Mouse (Mus musculus) midbrain, embryonic 16.5 days (tissue): ENCODE data around the gene Tbc1d1. TPM values are rescaled to one million over a fixed set of nuclear protein-coding genes. Genes with fewer than 3 reads are reported as not detected.

ENCODE experiments used
- ATAC-seq: fragments of 200-750 bp; cut with Nextera tagmentation; 2 replicates; pipeline ENCODE4 v1.8.0; 2017; ENCODE audit warnings: moderate TSS enrichment
- H3K27ac ChIP-seq: fragments of 300-500 bp; sonication (generic); 2 replicates; pipeline ENCODE4 v1.5.1; 2014; ENCODE audit warnings: mild to moderate bottlenecking, low read length, mixed read lengths
- H3K27me3 ChIP-seq: fragments of 300-500 bp; sonication (generic); 2 replicates; pipeline ENCODE4 v1.6.1; 2014; ENCODE audit warnings: low read depth, low read length, mixed read lengths; ENCODE audit not compliant: control insufficient read depth, insufficient read depth
- H3K36me3 ChIP-seq: fragments of 300-500 bp; sonication (generic); 2 replicates; pipeline ENCODE4 v1.6.1; 2014; ENCODE audit warnings: mild to moderate bottlenecking, low read length, moderate library complexity, mixed read lengths; ENCODE audit not compliant: control insufficient read depth, insufficient read depth
- H3K4me1 ChIP-seq: fragments of 300-500 bp; sonication (generic); 2 replicates; pipeline ENCODE4 v1.6.1; 2014; ENCODE audit warnings: mild to moderate bottlenecking, low read length, mixed read lengths; ENCODE audit not compliant: control insufficient read depth, insufficient read depth
- H3K4me2 ChIP-seq: fragments of 300-500 bp; sonication (generic); 2 replicates; pipeline ENCODE4 v1.6.1; 2014; ENCODE audit warnings: mild to moderate bottlenecking, low read length, mixed read lengths
- H3K4me3 ChIP-seq: fragments of 300-500 bp; sonication (generic); 2 replicates; pipeline ENCODE4 v1.5.1; 2014; ENCODE audit warnings: low read depth, mild to moderate bottlenecking, low read length, moderate library complexity, mixed read lengths
- H3K9ac ChIP-seq: fragments of 300-500 bp; sonication (generic); 2 replicates; pipeline ENCODE4 v1.6.1; 2014; ENCODE audit warnings: low read depth, low read length, mixed read lengths
- H3K9me3 ChIP-seq: fragments of 300-500 bp; sonication (generic); replicated peaks from 2 replicates; pipeline ENCODE4 v1.6.1; 2014; ENCODE audit warnings: mild to moderate bottlenecking, low read length, mixed read lengths; ENCODE audit not compliant: control insufficient read depth, poor library complexity, severe bottlenecking
- WGBS: fragments of 180-500 bp; shearing (Covaris S2); extraction: QIAGEN DNeasy Blood & Tissue Kit; methylation state at CpG from one replicate; pipeline ENCODE4 v1.1.7; 2014; 5-methylcytosine and 5-hydroxymethylcytosine counted together
- polyA plus RNA-seq: library from polyadenylated mRNA; unstranded; fragments of >200 nt; fragmentation: Nextera tagmentation; extraction: Ambion mirVana; gene quantifications from 2 replicates; pipeline ENCODE4 v1.2.1, GENCODE M21; 2015

Tbc1d1 gene
- polyA plus RNA-seq, 1 experiment from 2014 or later = 8.5 TPM

DNA sequence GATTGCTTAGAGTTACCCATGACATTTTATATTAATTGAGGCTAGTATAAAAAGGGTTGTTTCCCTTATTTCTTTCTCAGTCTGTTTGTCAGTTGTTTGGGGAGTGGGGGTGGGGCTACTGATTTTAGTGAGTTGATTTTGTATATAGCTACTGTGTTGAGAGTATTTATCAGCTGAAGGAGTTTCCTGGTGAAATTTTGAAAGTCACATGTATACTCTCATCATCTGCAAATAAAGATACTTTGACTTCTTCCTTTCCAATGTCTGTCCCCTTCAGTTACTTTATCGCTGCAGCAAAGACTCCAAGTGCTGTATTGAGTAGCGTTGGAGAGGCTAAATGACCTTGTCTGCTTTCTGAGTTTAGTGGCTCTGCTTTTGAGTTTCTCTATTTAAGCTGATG, 151.2 kb downstream of the Tbc1d1 start:
- Histone ChIP-seq H3K4me3 (no peak overlapping the region), H3K27me3 (no peaks in the 10 kb centered on the region), H3K9ac (no peak overlapping the region), H3K27ac (no peak overlapping the region), H3K4me1 (peaks cover under 1% of the 10 kb centered on the region; the same call in 1 of the 2 replicates), H3K4me2 (no peak overlapping the region), H3K36me3 (0 out of 2 replicates have a peak, but pooled peaks cover 5% of the 10 kb centered on the region), H3K9me3 (0 out of 2 replicates have a peak, but pooled peaks cover 2% of the 10 kb centered on the region)
- WGBS = 98% methylated on average over 2 of the region's 2 CpGs
- no peak for ATAC-seq

DNA sequence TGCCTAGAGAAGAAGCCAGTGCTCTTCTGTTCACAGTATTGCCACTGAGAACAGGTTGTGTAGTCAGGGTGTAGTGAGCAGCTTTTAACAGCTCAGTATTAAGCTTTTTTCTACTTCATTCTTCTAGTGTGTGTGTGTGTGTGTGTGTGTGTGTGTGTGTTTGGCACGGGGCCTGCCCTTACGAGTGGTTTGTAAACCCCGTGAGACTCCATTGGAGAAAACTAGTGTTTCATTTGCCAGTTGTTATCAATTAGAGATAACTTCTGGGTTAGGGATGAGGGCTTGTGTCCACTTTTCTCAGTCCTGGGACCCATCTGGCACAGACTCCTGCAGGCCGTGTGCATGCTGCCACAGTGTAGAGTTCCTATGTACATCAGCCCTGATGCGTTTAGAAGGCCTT, 156.2 kb downstream of the Tbc1d1 start:
- Histone ChIP-seq H3K9ac (no peak overlapping the region), H3K36me3 (0 out of 2 replicates have a peak, but pooled peaks cover 2% of the 10 kb centered on the region), H3K27ac (no peak overlapping the region), H3K4me3 (no peak overlapping the region), H3K4me2 (no peak overlapping the region), H3K27me3 (no peaks in the 10 kb centered on the region), H3K4me1 (peaks cover 11% of the 10 kb centered on the region), H3K9me3 (no peaks in the 10 kb centered on the region)
- 66% methylated on average over 5 of the region's 5 CpGs for WGBS
- no peak for ATAC-seq

DNA sequence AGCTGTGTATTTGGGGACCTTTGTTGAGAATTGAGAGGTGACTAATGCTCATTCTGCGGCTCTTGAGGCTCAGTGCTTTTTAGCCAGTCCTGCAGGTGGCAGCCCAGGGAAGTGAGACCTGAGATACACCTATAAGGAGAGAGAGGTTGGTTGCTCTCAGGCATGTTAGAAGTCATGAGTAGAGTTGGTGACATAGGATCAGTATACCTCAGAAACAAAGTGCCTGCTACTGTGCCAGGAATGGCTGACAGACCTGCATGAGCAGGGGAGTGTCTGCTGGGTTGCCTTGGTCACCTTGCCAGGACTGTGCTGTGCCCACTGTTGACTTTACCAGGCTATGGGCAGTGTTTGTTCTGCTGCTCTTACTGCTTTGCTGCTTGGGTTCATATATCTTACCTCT, 157.4 kb downstream of the Tbc1d1 start:
- H3K4me1 ChIP-seq = peaks cover 11% of the 10 kb centered on the region
- peak; percentile 39; the same call in 1 of the 2 replicates for ATAC-seq
- H3K36me3 ChIP-seq = 0 out of 2 replicates have a peak, but pooled peaks cover 2% of the 10 kb centered on the region
- no peak overlapping the region for H3K4me3 ChIP-seq
- 83% methylated on average over 1 of the region's 1 CpGs for WGBS
- no peak overlapping the region for H3K4me2 ChIP-seq
- H3K27ac ChIP-seq = no peak overlapping the region; the same call in 1 of the 2 replicates
- no peaks in the 10 kb centered on the region for H3K27me3 ChIP-seq
- no peaks in the 10 kb centered on the region for H3K9me3 ChIP-seq
- H3K9ac ChIP-seq = no peak overlapping the region

DNA sequence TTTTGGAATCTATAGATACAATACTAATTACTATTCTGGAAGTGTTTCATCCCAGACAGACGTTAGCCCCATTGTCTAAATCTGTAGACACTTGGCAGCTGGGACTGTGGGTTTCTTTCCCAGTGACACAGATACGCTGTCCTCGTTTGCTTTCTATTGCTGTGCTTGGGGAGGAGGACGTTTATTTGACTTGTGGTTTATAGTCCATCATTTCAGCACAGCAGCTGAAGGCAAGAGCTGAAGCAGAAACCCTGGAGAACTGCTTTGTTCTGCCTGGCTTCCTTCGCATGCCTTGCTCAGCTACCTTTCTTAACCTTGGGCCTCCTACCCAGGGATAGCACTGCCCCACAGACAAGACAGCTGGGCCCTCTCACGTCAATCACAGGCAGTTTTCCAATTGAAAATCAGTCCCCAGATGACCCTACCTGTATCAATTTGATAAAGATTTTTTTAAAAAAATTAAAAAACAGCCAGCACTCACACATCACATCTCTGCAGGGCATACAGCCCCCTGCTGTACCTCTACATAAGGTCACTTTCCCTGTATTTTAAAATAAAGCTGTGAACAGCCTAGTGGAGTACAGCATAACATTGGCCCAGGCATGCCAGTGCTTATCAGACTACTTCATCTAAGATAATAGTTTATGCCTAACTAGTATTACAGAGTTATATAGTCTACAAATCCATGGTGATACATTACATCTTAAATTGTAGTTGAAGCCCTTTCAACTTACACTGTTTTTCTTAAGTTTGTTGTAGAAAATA, 158.4 kb downstream of the Tbc1d1 start:
- Histone ChIP-seq H3K9me3 (no peaks in the 10 kb centered on the region), H3K4me2 (no peak overlapping the region), H3K27me3 (no peaks in the 10 kb centered on the region), H3K36me3 (0 out of 2 replicates have a peak, but pooled peaks cover 2% of the 10 kb centered on the region), H3K4me1 (peaks cover 11% of the 10 kb centered on the region), H3K27ac (peak overlapping the region; percentile 69), H3K4me3 (no peak overlapping the region), H3K9ac (0 out of 2 replicates have a peak overlapping the region, but pooled peaks have one; percentile 16)
- peak; percentile 67; the same call in 1 of the 2 replicates for ATAC-seq
- 7% methylated on average over 6 of the region's 6 CpGs for WGBS

DNA sequence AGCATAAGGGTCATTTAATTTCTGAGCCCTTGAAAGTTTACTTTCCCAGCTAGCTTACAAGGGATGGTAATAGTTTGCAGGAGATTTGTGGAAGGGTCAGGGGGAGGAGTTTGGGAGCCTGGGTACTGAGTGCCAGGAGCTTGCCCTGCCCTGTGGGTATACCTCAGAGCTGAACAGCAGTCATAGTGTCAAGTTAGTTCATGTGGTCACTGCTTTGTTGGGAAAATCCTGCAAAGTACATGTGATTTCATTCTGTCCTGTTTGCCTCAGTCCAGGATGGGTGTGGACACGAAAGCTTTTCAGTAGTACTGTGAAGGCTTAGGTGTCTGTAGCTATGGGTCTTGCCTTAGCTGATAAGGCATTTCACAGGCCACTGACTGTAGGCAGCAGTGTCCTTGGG, 159.0 kb downstream of the Tbc1d1 start:
- Histone ChIP-seq H3K9me3 (no peaks in the 10 kb centered on the region), H3K4me2 (no peak overlapping the region), H3K9ac (no peak overlapping the region), H3K4me3 (no peak overlapping the region), H3K27me3 (no peaks in the 10 kb centered on the region), H3K4me1 (peaks cover 11% of the 10 kb centered on the region), H3K27ac (no peak overlapping the region), H3K36me3 (0 out of 2 replicates have a peak, but pooled peaks cover 2% of the 10 kb centered on the region)
- WGBS = 87% methylated on average over 1 of the region's 1 CpGs
- ATAC-seq = no peak

DNA sequence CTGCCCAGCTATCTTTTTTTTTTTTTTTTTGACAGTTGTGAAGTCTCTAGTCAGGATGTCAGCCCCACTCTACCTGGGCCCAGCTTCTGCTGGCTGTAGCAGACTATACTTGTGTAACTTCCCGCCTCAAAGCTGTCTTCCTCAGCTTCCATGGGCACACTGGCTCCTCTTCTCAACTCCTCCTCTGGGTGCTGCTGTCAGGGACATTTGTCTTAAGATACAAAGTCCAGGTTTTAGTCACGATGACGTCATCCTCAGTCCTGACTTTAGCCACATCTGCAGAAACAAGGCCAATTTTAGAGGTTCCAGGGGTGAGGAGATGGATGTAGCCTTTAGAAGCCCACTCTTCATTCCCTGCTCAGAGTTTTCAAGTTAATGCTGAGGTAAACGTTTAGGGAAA, 167.2 kb downstream of the Tbc1d1 start:
- H3K9ac ChIP-seq = no peak overlapping the region
- H3K4me2 ChIP-seq = no peak overlapping the region
- no peaks in the 10 kb centered on the region for H3K9me3 ChIP-seq
- no peak overlapping the region for H3K4me3 ChIP-seq
- H3K36me3 ChIP-seq = no peaks in the 10 kb centered on the region
- H3K27me3 ChIP-seq = no peaks in the 10 kb centered on the region
- WGBS = 91% methylated on average over 4 of the region's 4 CpGs
- no peak for ATAC-seq
- peaks cover 4% of the 10 kb centered on the region; the same call in 1 of the 2 replicates for H3K4me1 ChIP-seq
- no peak overlapping the region for H3K27ac ChIP-seq

DNA sequence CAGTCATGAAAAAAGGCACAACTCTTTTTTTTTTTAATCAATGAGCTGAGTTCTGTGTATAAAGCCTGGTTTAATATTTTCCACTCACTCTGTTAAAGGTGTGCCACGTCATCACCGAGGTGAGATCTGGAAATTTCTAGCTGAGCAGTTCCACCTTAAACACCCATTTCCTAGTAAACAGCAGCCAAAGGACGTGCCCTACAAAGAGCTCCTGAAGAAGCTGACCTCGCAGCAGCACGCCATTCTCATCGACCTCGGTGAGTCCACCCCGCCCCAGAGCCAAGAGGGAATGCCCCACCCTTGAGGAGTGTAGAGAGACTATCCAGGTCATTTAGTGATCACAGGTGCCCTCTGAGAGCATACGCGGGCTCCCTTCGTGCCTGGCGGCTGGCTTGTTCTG, 168.2 kb downstream of the Tbc1d1 start:
- no peaks in the 10 kb centered on the region for H3K9me3 ChIP-seq
- no peak for ATAC-seq
- H3K4me3 ChIP-seq = no peak overlapping the region
- H3K4me1 ChIP-seq = peaks cover 4% of the 10 kb centered on the region; the same call in 1 of the 2 replicates
- H3K27ac ChIP-seq = no peak overlapping the region
- H3K27me3 ChIP-seq = no peaks in the 10 kb centered on the region
- H3K9ac ChIP-seq = no peak overlapping the region
- no peak overlapping the region for H3K4me2 ChIP-seq
- WGBS = 96% methylated on average over 12 of the region's 12 CpGs
- H3K36me3 ChIP-seq = no peaks in the 10 kb centered on the region

DNA sequence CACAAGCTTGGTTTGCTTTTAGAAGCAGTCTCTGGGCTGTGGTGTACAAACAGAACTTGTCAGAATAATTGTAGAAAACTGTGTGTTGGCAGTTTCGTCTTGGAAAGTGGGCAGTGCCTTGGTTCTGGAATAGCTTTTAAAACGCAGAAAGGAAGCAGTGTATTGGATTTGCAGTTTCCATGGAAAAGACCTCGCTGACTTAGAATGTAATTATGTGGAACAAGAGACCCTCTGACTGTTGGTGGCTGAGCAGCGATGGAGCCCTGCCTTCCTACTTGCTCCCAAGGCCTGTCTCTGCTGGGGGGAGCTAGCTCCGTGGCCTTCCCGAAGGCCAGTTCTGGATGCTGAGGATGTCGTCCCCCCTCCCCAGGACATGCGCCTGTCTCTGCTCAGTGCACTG, 168.8 kb downstream of the Tbc1d1 start:
- H3K9me3 ChIP-seq = no peaks in the 10 kb centered on the region
- peak; percentile 62 for ATAC-seq
- no peaks in the 10 kb centered on the region for H3K36me3 ChIP-seq
- H3K4me3 ChIP-seq = no peak overlapping the region
- H3K27ac ChIP-seq = no peak overlapping the region
- H3K27me3 ChIP-seq = no peaks in the 10 kb centered on the region
- no peak overlapping the region for H3K9ac ChIP-seq
- 51% methylated on average over 8 of the region's 8 CpGs for WGBS
- peaks cover 4% of the 10 kb centered on the region; the same call in 1 of the 2 replicates for H3K4me1 ChIP-seq
- H3K4me2 ChIP-seq = no peak overlapping the region

DNA sequence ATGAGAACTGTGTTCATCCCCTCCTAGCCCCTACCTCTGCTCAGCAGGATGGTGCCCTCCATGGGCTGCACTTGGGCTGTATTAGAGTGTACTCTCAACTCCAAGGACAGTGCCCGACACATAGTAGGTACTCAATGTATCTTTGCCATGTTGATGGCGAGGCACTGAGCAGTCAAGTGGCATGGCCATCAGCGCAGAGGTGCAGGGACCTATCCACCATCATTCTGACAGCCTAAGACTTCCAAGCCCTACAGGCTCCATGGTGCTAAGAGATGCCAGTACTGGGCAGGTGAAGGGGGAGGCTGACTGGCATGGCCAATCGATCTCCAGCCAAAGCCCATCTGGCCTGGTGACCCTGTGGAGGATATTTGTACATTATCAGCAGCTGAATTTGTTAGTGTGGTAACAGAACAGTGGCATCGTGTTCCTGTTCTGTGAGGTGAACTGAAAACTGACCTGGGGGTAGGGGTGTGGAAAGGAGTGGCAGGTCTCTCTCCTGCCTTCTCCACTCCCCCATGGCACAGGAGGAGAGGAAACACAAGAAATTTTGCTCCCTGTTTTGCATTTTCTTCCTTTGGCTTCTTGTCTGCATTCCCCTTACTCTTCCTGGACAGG, 169.7 kb downstream of the Tbc1d1 start:
- Histone ChIP-seq H3K9me3 (no peaks in the 10 kb centered on the region), H3K9ac (no peak overlapping the region), H3K4me2 (no peak overlapping the region), H3K4me1 (peaks cover 4% of the 10 kb centered on the region; the same call in 1 of the 2 replicates), H3K27me3 (no peaks in the 10 kb centered on the region), H3K36me3 (no peaks in the 10 kb centered on the region), H3K4me3 (no peak overlapping the region), H3K27ac (no peak overlapping the region)
- 90% methylated on average over 5 of the region's 5 CpGs for WGBS
- ATAC-seq = no peak
